Mouse (Mus musculus): ENCODE data around the gene Nop2. TPM values are rescaled to one million over a fixed set of nuclear protein-coding genes. Genes with fewer than 3 reads are reported as not detected.
"Not testable (repeated sequence)": the region's sequence is repeated elsewhere in the genome, so short reads cannot be mapped to it uniquely, and the experiment has no call there.

The Nop2 gene
- polyA plus RNA-seq, 1 experiment from 2014 or later = 49.1 TPM

- H3K9ac ChIP-seq = no peak overlapping the region
- 85% methylated on average over 15 of the region's 15 CpGs for WGBS
- H3K4me1 ChIP-seq = peaks cover 40% of the 10 kb centered on the region
- no peak overlapping the region for H3K4me2 ChIP-seq
- H3K36me3 ChIP-seq (ENCODE audit: poor library complexity, severe bottlenecking) = peaks cover 67% of the 10 kb centered on the region
- no peaks in the 10 kb centered on the region for H3K27me3 ChIP-seq
- H3K27ac ChIP-seq = no peak overlapping the region
- no peak overlapping the region for H3K4me3 ChIP-seq
- no peak for ATAC-seq
- H3K9me3 ChIP-seq (replicated peaks) = no peaks in the 10 kb centered on the region
These were observed 27.3 kb downstream of the Nop2 start for GRCm38 (mm10) chr6:125158944-125159492.

- Histone ChIP-seq H3K4me3 (no peak overlapping the region), H3K27ac (peak overlapping the region; percentile 58), H3K9me3 (replicated peaks) (no peaks in the 10 kb centered on the region), H3K36me3 (ENCODE audit: poor library complexity, severe bottlenecking) (peaks cover 67% of the 10 kb centered on the region), H3K4me2 (no peak overlapping the region), H3K27me3 (no peaks in the 10 kb centered on the region), H3K9ac (0 out of 2 replicates have a peak overlapping the region, but pooled peaks have one; percentile 13), H3K4me1 (peaks cover 45% of the 10 kb centered on the region)
- 86% methylated on average over 7 of the region's 7 CpGs for WGBS
- ATAC-seq = no peak
These were observed 28.3 kb downstream of the Nop2 start for GRCm38 (mm10) chr6:125159773-125160557.

- Histone ChIP-seq H3K4me2 (no peak overlapping the region), H3K4me1 (peaks cover 45% of the 10 kb centered on the region), H3K9ac (0 out of 2 replicates have a peak overlapping the region, but pooled peaks have one; percentile 13), H3K36me3 (ENCODE audit: poor library complexity, severe bottlenecking) (peaks cover 67% of the 10 kb centered on the region), H3K4me3 (no peak overlapping the region), H3K27ac (peak overlapping the region; percentile 58), H3K9me3 (replicated peaks) (no peaks in the 10 kb centered on the region), H3K27me3 (no peaks in the 10 kb centered on the region)
- no peak for ATAC-seq
- WGBS = 52% methylated on average over 10 of the region's 10 CpGs
These were observed 28.8 kb downstream of the Nop2 start for GRCm38 (mm10) chr6:125160558-125160853.

- 13% methylated on average over 22 of the region's 22 CpGs for WGBS
- ATAC-seq = no peak
- Histone ChIP-seq H3K4me3 (no peak overlapping the region), H3K27me3 (no peaks in the 10 kb centered on the region), H3K4me1 (peaks cover 50% of the 10 kb centered on the region), H3K4me2 (peak overlapping the region; percentile 20; the same call in 1 of the 2 replicates), H3K9ac (0 out of 2 replicates have a peak overlapping the region, but pooled peaks have one; percentile 10), H3K27ac (peak overlapping the region; percentile 58), H3K9me3 (replicated peaks) (no peaks in the 10 kb centered on the region), H3K36me3 (ENCODE audit: poor library complexity, severe bottlenecking) (peaks cover 63% of the 10 kb centered on the region)
These were observed 29.4 kb downstream of the Nop2 start for GRCm38 (mm10) chr6:125160854-125161760.

- H3K4me2 ChIP-seq = 0 out of 2 replicates have a peak overlapping the region, but pooled peaks have one; percentile 37
- not testable (repeated sequence) for ATAC-seq; H3K4me3 ChIP-seq; H3K27me3 ChIP-seq; H3K9me3 ChIP-seq (replicated peaks); H3K9ac ChIP-seq; H3K27ac ChIP-seq
- peaks cover 58% of the 10 kb centered on the region for H3K4me1 ChIP-seq
- H3K36me3 ChIP-seq (ENCODE audit: poor library complexity, severe bottlenecking) = peaks cover 62% of the 10 kb centered on the region
- 4% methylated on average over 4 of the region's 5 CpGs for WGBS
These were observed 30.3 kb downstream of the Nop2 start for GRCm38 (mm10) chr6:125161971-125162370.

- Histone ChIP-seq H3K4me1 (peaks cover 61% of the 10 kb centered on the region), H3K36me3 (ENCODE audit: poor library complexity, severe bottlenecking) (peaks cover 68% of the 10 kb centered on the region), H3K4me2 (peak overlapping the region; percentile 37)
- H3K4me3 ChIP-seq; H3K9me3 ChIP-seq (replicated peaks); H3K27me3 ChIP-seq; H3K9ac ChIP-seq; ATAC-seq; H3K27ac ChIP-seq: not testable (repeated sequence)
- whole genome bisulfite sequencing = 73% methylated on average over 13 of the region's 16 CpGs
These were observed 31.1 kb downstream of the Nop2 start for GRCm38 (mm10) chr6:125162615-125163305.

GRCm38 (mm10) chr6:125163801-125164657 lies 32.3 kb downstream of the Nop2 start:
- peaks cover 64% of the 10 kb centered on the region for H3K4me1 ChIP-seq
- no peaks in the 10 kb centered on the region for H3K9me3 ChIP-seq (replicated peaks)
- peak overlapping the region; percentile 98 for H3K4me2 ChIP-seq
- H3K4me3 ChIP-seq = peak overlapping the region; percentile 96
- H3K36me3 ChIP-seq (ENCODE audit: poor library complexity, severe bottlenecking) = peaks cover 70% of the 10 kb centered on the region
- peak overlapping the region; percentile 99 for H3K9ac ChIP-seq
- ATAC-seq = no peak
- H3K27me3 ChIP-seq = no peaks in the 10 kb centered on the region
- WGBS = 2% methylated on average over 20 of the region's 20 CpGs
- peak overlapping the region; percentile 89 for H3K27ac ChIP-seq

GRCm38 (mm10) chr6:125164672-125165327 lies 33.1 kb downstream of the Nop2 start:
- H3K27me3 ChIP-seq = no peaks in the 10 kb centered on the region
- peak; percentile 39 for ATAC-seq
- H3K36me3 ChIP-seq (ENCODE audit: poor library complexity, severe bottlenecking) = peaks cover 70% of the 10 kb centered on the region
- peaks cover 64% of the 10 kb centered on the region for H3K4me1 ChIP-seq
- H3K9ac ChIP-seq = peak overlapping the region; percentile 99
- H3K27ac ChIP-seq = peak overlapping the region; percentile 89
- peak overlapping the region; percentile 96 for H3K4me3 ChIP-seq
- 0% methylated on average over 39 of the region's 39 CpGs for WGBS
- H3K9me3 ChIP-seq (replicated peaks) = no peaks in the 10 kb centered on the region
- H3K4me2 ChIP-seq = peak overlapping the region; percentile 98

- peak overlapping the region; percentile 98 for H3K4me2 ChIP-seq
- peak overlapping the region; percentile 99 for H3K9ac ChIP-seq
- no peaks in the 10 kb centered on the region for H3K9me3 ChIP-seq (replicated peaks)
- H3K27me3 ChIP-seq = no peaks in the 10 kb centered on the region
- 2% methylated on average over 36 of the region's 36 CpGs for WGBS
- peaks cover 59% of the 10 kb centered on the region for H3K4me1 ChIP-seq
- H3K27ac ChIP-seq = peak overlapping the region; percentile 89
- ATAC-seq = peak; percentile 93
- H3K36me3 ChIP-seq (ENCODE audit: poor library complexity, severe bottlenecking) = peaks cover 70% of the 10 kb centered on the region
- peak overlapping the region; percentile 96 for H3K4me3 ChIP-seq
These were observed 33.7 kb downstream of the Nop2 start for GRCm38 (mm10) chr6:125165328-125165891.

GRCm38 (mm10) chr6:125166051-125166751 lies 34.5 kb downstream of the Nop2 start, which contains the start of gene Gapdh:
Gapdh (minus strand) TSS chr6:125166467.
- under 1% methylated on average over 17 of the region's 18 CpGs for WGBS
- peak; percentile 4; the same call in 1 of the 2 replicates for ATAC-seq
- Histone ChIP-seq H3K27ac (peak within 1 kb of the TSS; percentile 89), H3K4me1 (peaks cover 52% of the 10 kb centered on the region), H3K4me2 (peak within 1 kb of the TSS; percentile 98), H3K9me3 (replicated peaks) (no peaks in the 10 kb centered on the region), H3K36me3 (ENCODE audit: poor library complexity, severe bottlenecking) (peaks cover 70% of the 10 kb centered on the region), H3K9ac (peak within 1 kb of the TSS; percentile 99), H3K4me3 (peak within 1 kb of the TSS; percentile 96), H3K27me3 (no peaks in the 10 kb centered on the region)
